Mouse (Mus musculus) neural tube, embryonic 11.5 days (tissue): Measurements from ENCODE around the gene Apod. TPM values are rescaled to one million over a fixed set of nuclear protein-coding genes. Genes with fewer than 3 reads are reported as not detected.

ENCODE experiments used
- ATAC-seq: fragments of 200-750 bp; cut with Nextera tagmentation; 2 replicates; pipeline ENCODE4 v1.8.0; 2017; ENCODE audit warnings: moderate number of reproducible peaks, mild to moderate bottlenecking, moderate TSS enrichment, moderate library complexity; ENCODE audit not compliant: insufficient read depth, low FRiP score, low TSS enrichment
- DNase-seq: peaks from one replicate; pipeline ENCODE4 v3.0.0-alpha.2; 2015; ENCODE audit warnings: low spot score
- H3K27ac ChIP-seq: fragments of 300-500 bp; sonication (generic); 2 replicates; pipeline ENCODE4 v1.5.1; 2014; ENCODE audit warnings: low read depth, mild to moderate bottlenecking, low read length
- H3K27me3 ChIP-seq: fragments of 300-500 bp; sonication (generic); 2 replicates; pipeline ENCODE4 v1.6.1; 2014; ENCODE audit warnings: mild to moderate bottlenecking, low read length, mixed read lengths; ENCODE audit not compliant: control insufficient read depth, insufficient read depth
- H3K36me3 ChIP-seq: fragments of 300-500 bp; sonication (generic); 2 replicates; pipeline ENCODE4 v1.6.1; 2014; ENCODE audit warnings: mild to moderate bottlenecking, low read length, moderate library complexity, mixed read lengths; ENCODE audit not compliant: control insufficient read depth, insufficient read depth
- H3K4me1 ChIP-seq: fragments of 300-500 bp; sonication (generic); 2 replicates; pipeline ENCODE4 v1.6.1; 2014; ENCODE audit warnings: low read length, mixed read lengths; ENCODE audit not compliant: control insufficient read depth, insufficient read depth
- H3K4me2 ChIP-seq: fragments of 300-500 bp; sonication (generic); 2 replicates; pipeline ENCODE4 v1.6.1; 2014; ENCODE audit warnings: low read depth, mild to moderate bottlenecking, moderate library complexity
- H3K4me3 ChIP-seq: fragments of 300-500 bp; sonication (generic); 2 replicates; pipeline ENCODE4 v1.5.1; 2014; ENCODE audit warnings: low read depth, low read length
- H3K9ac ChIP-seq: fragments of 300-500 bp; sonication (generic); 2 replicates; pipeline ENCODE4 v1.6.1; 2014; ENCODE audit warnings: mild to moderate bottlenecking, low read length
- H3K9me3 ChIP-seq: fragments of 300-500 bp; sonication (generic); 2 replicates; pipeline ENCODE4 v1.6.1; 2016; ENCODE audit warnings: low read length; ENCODE audit not compliant: control insufficient read depth
- WGBS: fragments of 180-500 bp; shearing (Covaris S2); extraction: QIAGEN DNeasy Blood & Tissue Kit; methylation state at CpG from one replicate; pipeline ENCODE4 v1.1.7; 2014; 5-methylcytosine and 5-hydroxymethylcytosine counted together
- polyA plus RNA-seq: library from polyadenylated mRNA; unstranded; fragments of >200 nt; fragmentation: Nextera tagmentation; extraction: Ambion mirVana; gene quantifications from 2 replicates; pipeline ENCODE4 v1.2.1, GENCODE M21; 2014

Gene Apod
- polyA plus RNA-seq, 1 experiment from 2014 or later, result 15.8 TPM

DNA sequence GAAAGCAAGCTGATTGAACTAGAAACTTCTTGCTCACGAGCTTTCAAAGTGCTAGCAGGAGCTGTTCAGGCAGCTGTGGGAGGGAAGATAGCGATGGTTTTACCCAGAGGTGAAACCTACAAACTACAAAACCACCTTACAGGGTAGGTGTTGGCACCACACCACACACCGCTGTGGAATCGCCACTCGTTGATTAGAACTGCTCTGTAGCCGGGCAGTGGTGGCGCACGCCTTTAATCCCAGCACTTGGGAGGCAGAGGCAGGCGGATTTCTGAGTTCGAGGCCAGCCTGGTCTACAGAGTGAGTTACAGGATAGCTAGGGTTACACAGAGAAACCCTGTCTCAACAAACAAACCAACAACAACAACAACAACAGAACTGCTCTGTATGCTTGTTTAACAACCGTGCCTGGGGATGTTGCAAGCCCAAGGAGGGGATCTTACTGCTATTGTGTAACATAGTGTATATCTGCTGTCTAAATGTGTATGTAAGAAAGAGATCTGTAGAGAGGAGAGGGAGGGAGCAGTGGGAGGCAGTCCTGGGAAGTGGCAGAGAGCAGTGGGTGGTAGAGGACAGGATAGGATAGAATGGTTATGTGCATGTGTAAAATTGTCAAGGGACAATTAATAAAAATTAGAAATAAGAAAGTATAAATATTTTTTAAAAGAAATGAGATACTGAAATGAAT is 27.7 kb downstream of the Apod start:
- Histone ChIP-seq H3K9me3 (no peaks in the 10 kb centered on the region), H3K27ac (no peak overlapping the region), H3K4me1 (no peaks in the 10 kb centered on the region), H3K4me3 (no peak overlapping the region), H3K4me2 (no peak overlapping the region), H3K27me3 (no peaks in the 10 kb centered on the region), H3K9ac (no peak overlapping the region), H3K36me3 (no peaks in the 10 kb centered on the region)
- DNase-seq (no peak), ATAC-seq (no peak)
- WGBS, result 92% methylated on average over 11 of the region's 11 CpGs

DNA sequence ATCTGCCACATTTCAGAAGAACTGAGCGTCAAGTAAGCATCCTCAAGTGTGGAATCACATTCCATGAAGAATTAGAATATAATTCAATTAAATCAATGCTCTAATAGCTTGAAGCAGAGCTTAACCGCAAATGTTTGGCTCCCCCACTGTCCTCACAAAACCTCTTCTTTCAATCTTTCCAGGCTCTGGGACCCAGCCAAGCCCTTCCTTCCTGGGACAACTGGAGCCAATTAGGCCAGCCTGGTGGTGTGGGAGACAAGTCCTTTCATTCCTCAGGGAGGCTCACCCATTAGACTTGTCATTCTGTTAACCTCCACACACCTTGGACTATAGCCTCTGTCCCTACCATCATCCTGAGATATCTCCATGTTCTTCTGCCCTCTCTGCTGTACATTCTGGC is 32.6 kb downstream of the Apod start:
- 87% methylated on average over 2 of the region's 2 CpGs for WGBS
- H3K9me3 ChIP-seq, result no peaks in the 10 kb centered on the region
- H3K4me3 ChIP-seq, result no peak overlapping the region
- no peak overlapping the region for H3K27ac ChIP-seq
- no peaks in the 10 kb centered on the region for H3K4me1 ChIP-seq
- H3K27me3 ChIP-seq, result no peaks in the 10 kb centered on the region
- ATAC-seq (no peak), DNase-seq (no peak)
- no peaks in the 10 kb centered on the region for H3K36me3 ChIP-seq
- H3K9ac ChIP-seq, result no peak overlapping the region
- H3K4me2 ChIP-seq, result no peak overlapping the region

DNA sequence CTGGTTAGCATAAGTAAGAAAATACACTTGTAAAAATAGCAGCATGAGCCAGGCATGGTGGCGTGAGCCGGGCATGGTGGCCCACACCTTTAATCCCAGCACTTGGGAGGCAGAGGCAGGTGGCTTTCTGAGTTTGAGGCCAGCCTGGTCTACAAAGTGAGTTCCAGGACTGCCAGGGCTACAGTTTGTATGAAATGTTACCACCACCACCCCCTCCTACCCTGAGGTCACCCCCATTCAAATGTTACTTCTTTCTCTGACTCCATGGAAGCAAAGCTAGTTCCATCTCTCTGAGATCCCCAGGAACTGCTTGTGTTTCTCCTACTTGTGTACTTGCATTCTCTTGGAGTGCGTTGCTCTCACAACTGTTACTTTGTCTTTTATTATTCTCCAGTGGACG is 34.4 kb downstream of the Apod start:
- 89% methylated on average over 4 of the region's 4 CpGs for whole genome bisulfite sequencing
- Histone ChIP-seq H3K9ac (no peak overlapping the region), H3K36me3 (no peaks in the 10 kb centered on the region), H3K4me3 (no peak overlapping the region), H3K4me1 (no peaks in the 10 kb centered on the region; the same call in 1 of the 2 replicates), H3K27me3 (no peaks in the 10 kb centered on the region), H3K9me3 (no peaks in the 10 kb centered on the region), H3K4me2 (no peak overlapping the region), H3K27ac (no peak overlapping the region)
- ATAC-seq (no peak), DNase-seq (no peak)

DNA sequence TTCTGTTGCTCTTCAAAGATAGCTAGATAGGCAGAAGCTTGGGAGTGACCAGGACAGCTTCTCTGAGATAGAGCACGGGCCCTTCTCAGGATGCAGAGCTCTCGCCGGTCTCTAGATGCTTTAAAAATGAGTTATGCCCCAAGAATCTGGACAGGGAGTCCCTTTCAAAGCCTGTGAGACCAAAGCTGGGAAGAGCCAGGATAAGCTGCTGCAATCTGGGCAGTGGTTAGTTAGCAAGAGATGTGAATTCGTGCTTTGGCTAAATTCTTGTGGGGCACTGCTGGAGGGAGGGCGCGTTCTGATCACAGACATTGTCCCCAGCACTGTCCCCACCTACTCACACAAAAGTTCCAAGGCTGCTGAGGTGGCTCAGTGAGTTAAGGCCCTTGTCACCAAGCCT is 36.0 kb downstream of the Apod start:
- ATAC-seq (no peak), DNase-seq (no peak)
- no peak overlapping the region for H3K9ac ChIP-seq
- no peak overlapping the region for H3K4me3 ChIP-seq
- H3K27me3 ChIP-seq, result no peaks in the 10 kb centered on the region
- H3K36me3 ChIP-seq, result no peaks in the 10 kb centered on the region
- no peak overlapping the region for H3K27ac ChIP-seq
- peaks cover under 1% of the 10 kb centered on the region for H3K4me1 ChIP-seq
- WGBS, result 83% methylated on average over 6 of the region's 6 CpGs
- no peaks in the 10 kb centered on the region for H3K9me3 ChIP-seq
- no peak overlapping the region for H3K4me2 ChIP-seq

DNA sequence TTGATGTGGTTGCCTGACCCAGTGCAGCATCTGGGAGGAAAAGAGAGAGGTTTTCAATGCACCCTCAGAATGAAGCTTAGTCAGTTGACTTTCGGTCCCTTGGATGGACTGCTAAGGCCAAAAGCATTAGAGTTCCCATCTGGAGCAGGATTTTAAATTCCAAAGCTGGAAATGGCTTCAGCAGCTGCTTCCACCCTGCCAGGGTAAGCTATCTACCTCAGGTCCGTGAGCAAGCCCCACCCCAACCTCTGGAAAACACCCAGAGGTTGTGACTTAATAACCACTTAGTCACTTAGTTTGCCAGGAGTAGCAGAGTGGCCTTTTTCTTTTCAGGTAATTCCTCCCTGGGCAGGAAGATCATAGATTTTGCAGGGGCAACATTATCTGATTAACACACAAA is 36.5 kb downstream of the Apod start:
- no peak for DNase-seq
- Histone ChIP-seq H3K4me3 (no peak overlapping the region), H3K4me2 (no peak overlapping the region), H3K27me3 (no peaks in the 10 kb centered on the region), H3K4me1 (peaks cover 5% of the 10 kb centered on the region), H3K9me3 (no peaks in the 10 kb centered on the region), H3K27ac (no peak overlapping the region), H3K36me3 (no peaks in the 10 kb centered on the region), H3K9ac (no peak overlapping the region)
- WGBS, result 60% methylated on average over 2 of the region's 2 CpGs
- ATAC-seq, result no peak

DNA sequence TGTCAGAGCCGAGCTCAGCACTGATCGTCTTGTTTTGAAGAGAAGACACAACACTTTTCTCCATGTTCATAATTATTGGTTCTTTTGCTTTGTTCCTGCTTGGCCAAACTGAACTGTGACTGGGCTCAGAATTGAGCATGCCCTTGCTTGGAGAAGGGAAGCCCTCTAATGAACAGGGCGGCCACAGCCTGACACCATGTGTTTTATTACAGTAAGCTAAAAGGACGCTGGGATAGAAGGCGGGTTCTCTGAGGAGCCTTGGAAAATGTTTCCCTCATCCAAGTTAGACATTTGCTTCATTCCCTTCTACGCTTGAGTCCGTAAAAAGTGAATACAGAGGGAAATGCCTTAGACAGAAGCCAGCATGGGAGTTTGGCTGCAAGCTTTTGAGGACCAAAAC is 37.6 kb downstream of the Apod start:
- Histone ChIP-seq H3K4me2 (no peak overlapping the region), H3K9me3 (no peaks in the 10 kb centered on the region), H3K36me3 (no peaks in the 10 kb centered on the region), H3K27ac (no peak overlapping the region), H3K4me1 (peaks cover 15% of the 10 kb centered on the region), H3K27me3 (no peaks in the 10 kb centered on the region), H3K9ac (no peak overlapping the region), H3K4me3 (no peak overlapping the region)
- no peak for ATAC-seq
- WGBS, result 79% methylated on average over 7 of the region's 7 CpGs
- DNase-seq, result no peak

DNA sequence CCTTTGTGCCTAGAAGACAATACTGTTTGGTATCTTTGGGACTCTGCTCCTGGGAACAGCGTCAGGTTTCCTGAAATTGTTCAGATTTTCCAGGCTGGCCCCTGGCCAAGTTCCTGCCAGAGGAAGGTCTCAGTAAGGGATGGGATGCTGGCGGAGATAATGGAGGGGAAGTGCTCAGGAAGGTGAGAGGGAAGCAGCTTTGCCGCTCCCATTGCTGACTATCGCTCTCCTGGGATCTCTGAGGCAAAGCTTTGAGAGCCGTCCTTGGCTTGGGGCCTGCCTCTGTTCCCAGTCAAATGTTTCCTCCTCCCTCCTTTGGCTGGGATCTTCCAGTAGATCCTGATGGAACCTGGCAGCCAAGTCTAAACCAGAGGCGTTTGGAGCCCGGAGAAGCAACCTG is 38.1 kb downstream of the Apod start:
- Histone ChIP-seq H3K4me3 (no peak overlapping the region), H3K27me3 (no peaks in the 10 kb centered on the region), H3K9me3 (no peaks in the 10 kb centered on the region), H3K4me2 (no peak overlapping the region), H3K36me3 (no peaks in the 10 kb centered on the region), H3K4me1 (peaks cover 15% of the 10 kb centered on the region), H3K27ac (no peak overlapping the region), H3K9ac (no peak overlapping the region)
- 81% methylated on average over 7 of the region's 7 CpGs for WGBS
- no peak for DNase-seq
- no peak for ATAC-seq

DNA sequence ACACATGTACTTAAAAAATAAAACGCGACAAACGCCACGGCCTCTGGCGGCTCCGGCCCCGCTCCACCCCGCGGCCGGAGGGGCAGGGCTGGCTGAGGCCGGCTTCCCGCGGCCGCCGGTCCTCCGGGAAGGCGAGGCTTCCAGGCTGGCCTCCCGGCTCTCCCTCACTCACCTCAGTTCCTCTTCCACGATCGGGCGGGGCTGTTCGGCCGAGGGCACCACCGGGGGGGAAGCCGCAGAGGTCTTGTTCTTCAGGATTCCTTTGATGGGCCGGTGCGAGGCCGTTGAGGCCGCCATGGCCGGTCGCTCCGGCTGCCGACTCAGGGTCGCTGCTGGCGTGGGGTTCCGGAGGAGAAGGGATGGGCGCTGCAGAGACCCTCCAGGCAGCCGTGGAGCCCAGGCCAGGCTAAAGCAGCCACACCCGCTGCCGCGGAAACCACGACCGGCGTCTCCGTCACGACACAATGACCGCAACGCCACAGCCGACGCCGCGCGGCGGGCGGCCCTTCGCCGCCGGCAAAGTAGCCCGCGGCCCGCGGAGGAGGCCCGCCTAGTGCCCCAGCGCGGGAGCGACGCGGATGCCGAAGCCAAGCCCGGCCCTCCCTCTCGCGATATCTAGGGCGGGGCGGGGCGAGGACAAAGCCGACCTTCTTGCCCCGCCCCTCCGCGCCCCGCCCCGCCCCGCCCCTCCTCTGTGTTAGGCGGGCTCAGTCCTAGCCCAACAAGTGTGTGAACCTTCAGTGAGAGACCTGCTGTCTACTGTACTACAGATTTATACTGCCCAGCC is 39.7 kb downstream of the Apod start, which contains the start of gene Ppp1r2:
TSS of gene Ppp1r2 (minus strand) at position 604 of the 787 bp plus-strand sequence.
- H3K27ac ChIP-seq, result peak within 1 kb of the TSS; percentile 87
- no peaks in the 10 kb centered on the region for H3K36me3 ChIP-seq
- DNase-seq (peak; percentile 96), ATAC-seq (peak; percentile 97)
- WGBS, result under 1% methylated on average over 75 of the region's 83 CpGs
- peak within 1 kb of the TSS; percentile 90 for H3K4me3 ChIP-seq
- no peaks in the 10 kb centered on the region for H3K27me3 ChIP-seq
- H3K9ac ChIP-seq, result peak within 1 kb of the TSS; percentile 97
- peaks cover 15% of the 10 kb centered on the region for H3K4me1 ChIP-seq
- no peaks in the 10 kb centered on the region for H3K9me3 ChIP-seq
- H3K4me2 ChIP-seq, result peak within 1 kb of the TSS; percentile 46

DNA sequence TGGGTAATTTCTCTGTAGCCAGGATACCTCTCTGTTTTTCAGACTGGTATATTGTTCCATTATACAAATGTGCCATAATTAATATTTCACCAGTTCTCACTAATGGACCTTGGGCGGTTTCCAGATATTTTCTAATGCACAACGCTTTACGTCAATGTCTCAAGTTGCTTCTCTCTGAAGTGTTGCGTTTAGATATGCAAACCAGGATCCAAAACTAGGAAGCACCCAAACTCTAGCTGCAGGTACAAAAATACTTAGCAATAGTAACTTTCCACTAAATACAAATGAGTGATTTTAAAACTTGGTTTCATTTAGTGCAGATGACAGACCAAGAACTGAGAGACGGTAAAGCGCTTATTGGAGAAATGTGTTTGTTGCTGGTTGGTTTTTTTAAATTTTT is 40.5 kb downstream of the Apod start:
- no peak overlapping the region for H3K27ac ChIP-seq
- WGBS, result 10% methylated on average over 6 of the region's 6 CpGs

More for the DNA sequence above, 40.5 kb downstream of the Apod start:
- Histone ChIP-seq H3K27me3 (no peaks in the 10 kb centered on the region), H3K9me3 (no peaks in the 10 kb centered on the region), H3K4me3 (peak overlapping the region; percentile 90), H3K4me2 (peak overlapping the region; percentile 46), H3K9ac (peak overlapping the region; percentile 97), H3K36me3 (no peaks in the 10 kb centered on the region), H3K4me1 (peaks cover 15% of the 10 kb centered on the region)
- no peak for ATAC-seq
- DNase-seq, result no peak
